Mouse (Mus musculus): ENCODE results near the gene Pepd. TPM values are rescaled to one million over a fixed set of nuclear protein-coding genes. Genes with fewer than 3 reads are reported as not detected.

The Pepd gene
- polyA plus RNA-seq, 1 experiment from 2014 or later, result 65.6 TPM

DNA sequence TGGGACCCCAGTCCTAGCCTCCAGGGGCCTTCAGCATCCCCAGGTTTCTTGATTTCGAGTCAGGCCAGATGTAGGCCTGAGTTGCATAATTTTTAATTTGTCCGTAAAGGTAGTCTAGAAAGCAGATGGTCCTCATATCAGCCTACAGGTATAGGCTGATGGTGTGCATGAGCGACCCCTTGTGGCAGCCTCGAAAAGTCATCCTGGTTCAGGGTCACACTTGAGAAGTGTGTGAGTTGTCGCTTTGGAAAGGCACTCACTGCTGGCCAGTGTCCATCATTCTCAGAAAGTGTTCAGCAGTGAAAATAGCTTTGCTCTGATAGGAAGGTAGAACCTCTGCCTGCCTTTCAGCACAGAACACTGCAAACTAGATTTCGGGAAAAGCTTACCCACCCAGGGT, 88.7 kb downstream of the Pepd start:
- no peak for ATAC-seq (ENCODE audit: insufficient number of reproducible peaks, insufficient read depth, low FRiP score, low TSS enrichment, low read depth)
- no peak overlapping the region for H3K4me3 ChIP-seq (replicated peaks)
- WGBS, result 33% methylated on average over 6 of the region's 6 CpGs

DNA sequence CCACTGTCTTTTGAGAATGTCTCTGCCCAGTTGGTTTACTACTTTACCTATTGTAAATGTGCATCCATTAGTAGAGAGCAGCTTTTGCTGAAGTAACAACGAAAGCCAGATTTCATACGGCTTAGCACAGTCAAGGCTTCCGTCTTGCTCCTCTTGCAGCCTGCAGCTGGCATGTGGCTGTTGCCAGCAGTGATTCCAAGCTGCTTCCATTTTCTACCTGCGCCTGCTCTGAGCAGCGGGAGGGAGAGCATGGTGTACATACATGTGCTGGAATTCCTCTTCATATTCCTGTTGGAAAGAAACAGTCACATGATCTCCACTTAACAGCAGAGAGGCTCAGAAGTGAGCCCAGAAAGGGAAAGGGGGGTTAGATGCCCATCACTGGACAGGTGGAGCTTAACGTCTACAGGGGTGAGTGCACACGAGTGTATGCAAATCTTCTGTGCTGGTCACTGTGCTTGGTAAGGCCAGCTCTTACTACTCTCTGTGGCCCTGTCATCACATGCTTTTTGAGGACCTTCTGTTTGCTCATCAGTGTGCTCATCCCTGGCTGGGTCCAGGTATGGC, 91.1 kb downstream of the Pepd start:
- H3K4me2 ChIP-seq, result no peak overlapping the region
- no peak for ATAC-seq (ENCODE audit: insufficient number of reproducible peaks, insufficient read depth, low FRiP score, low TSS enrichment, low read depth)
- H3K27ac ChIP-seq, result no peak overlapping the region
- peaks cover 3% of the 10 kb centered on the region; the same call in 1 of the 2 replicates for H3K27me3 ChIP-seq
- 81% methylated on average over 7 of the region's 7 CpGs for WGBS
- H3K36me3 ChIP-seq, result no peaks in the 10 kb centered on the region
- no peak overlapping the region for H3K4me3 ChIP-seq (replicated peaks)
- no peaks in the 10 kb centered on the region for H3K9me3 ChIP-seq
- peaks cover 6% of the 10 kb centered on the region for H3K4me1 ChIP-seq (replicated peaks)
- no peak overlapping the region for H3K9ac ChIP-seq (replicated peaks)

More for the DNA sequence above, 88.7 kb downstream of the Pepd start:
- Histone ChIP-seq H3K4me2 (no peak overlapping the region), H3K27me3 (peaks cover 3% of the 10 kb centered on the region; the same call in 1 of the 2 replicates), H3K27ac (no peak overlapping the region), H3K36me3 (no peaks in the 10 kb centered on the region), H3K4me1 (replicated peaks) (peaks cover 23% of the 10 kb centered on the region), H3K9me3 (no peaks in the 10 kb centered on the region), H3K9ac (replicated peaks) (no peak overlapping the region)

DNA sequence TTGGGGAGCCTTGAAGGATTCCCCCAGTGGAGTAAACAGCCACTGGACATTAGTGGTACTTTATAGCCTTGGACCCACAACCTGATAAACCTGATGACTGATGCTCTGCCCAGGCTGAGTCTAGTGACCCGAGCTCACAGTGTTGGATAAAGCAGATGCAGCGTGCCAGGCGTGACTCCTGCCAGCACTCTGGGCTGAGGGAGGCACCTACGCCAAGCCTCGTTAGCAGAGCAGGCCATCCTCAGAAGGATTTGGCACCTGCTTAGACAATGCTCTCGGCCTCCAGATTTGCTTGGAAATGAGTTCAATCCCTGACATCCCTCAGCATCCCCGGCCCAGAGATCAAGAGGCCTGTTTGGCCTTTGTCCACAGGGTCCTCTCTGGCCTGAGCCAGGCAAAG, 94.5 kb downstream of the Pepd start:
- Histone ChIP-seq H3K27ac (no peak overlapping the region), H3K4me2 (no peak overlapping the region), H3K9me3 (no peaks in the 10 kb centered on the region), H3K4me3 (replicated peaks) (no peak overlapping the region), H3K4me1 (replicated peaks) (peaks cover 16% of the 10 kb centered on the region), H3K9ac (replicated peaks) (no peak overlapping the region), H3K36me3 (no peaks in the 10 kb centered on the region), H3K27me3 (no peaks in the 10 kb centered on the region)
- no peak for ATAC-seq (ENCODE audit: insufficient number of reproducible peaks, insufficient read depth, low FRiP score, low TSS enrichment, low read depth)
- 91% methylated on average over 7 of the region's 7 CpGs for WGBS

DNA sequence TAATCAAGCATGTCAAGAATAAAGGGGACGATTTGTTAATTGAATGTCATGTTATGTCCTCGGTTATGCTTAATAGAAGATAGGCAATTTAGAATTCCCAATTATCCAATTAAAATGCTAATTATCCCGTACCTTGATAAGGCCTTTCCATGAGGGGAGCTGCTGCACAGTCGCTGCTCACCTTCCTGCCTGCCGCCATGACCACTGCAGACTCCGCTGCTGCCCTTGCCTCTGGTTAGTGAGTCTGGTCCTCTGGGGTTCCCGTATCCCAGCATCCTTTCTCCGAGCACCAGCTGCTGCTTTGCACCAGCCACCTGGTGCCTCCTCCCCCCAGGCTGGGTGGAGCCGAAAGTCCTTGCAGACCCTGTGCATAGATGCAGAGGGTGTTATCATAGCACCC, 101.0 kb downstream of the Pepd start:
- WGBS, result 73% methylated on average over 9 of the region's 9 CpGs
- no peak overlapping the region for H3K4me3 ChIP-seq (replicated peaks)
- no peaks in the 10 kb centered on the region for H3K27me3 ChIP-seq
- no peak overlapping the region for H3K27ac ChIP-seq
- H3K4me1 ChIP-seq (replicated peaks), result peaks cover 16% of the 10 kb centered on the region
- no peak overlapping the region for H3K4me2 ChIP-seq
- H3K36me3 ChIP-seq, result no peaks in the 10 kb centered on the region
- H3K9ac ChIP-seq (replicated peaks), result no peak overlapping the region
- no peaks in the 10 kb centered on the region for H3K9me3 ChIP-seq
- ATAC-seq (ENCODE audit: insufficient number of reproducible peaks, insufficient read depth, low FRiP score, low TSS enrichment, low read depth), result no peak

- Histone ChIP-seq H3K4me2 (no peak overlapping the region), H3K27ac (no peak overlapping the region), H3K4me3 (replicated peaks) (no peak overlapping the region), H3K9me3 (no peaks in the 10 kb centered on the region), H3K36me3 (no peaks in the 10 kb centered on the region; the same call in 1 of the 2 replicates), H3K4me1 (replicated peaks) (peaks cover 12% of the 10 kb centered on the region), H3K27me3 (no peaks in the 10 kb centered on the region), H3K9ac (replicated peaks) (no peak overlapping the region)
- 82% methylated on average over 2 of the region's 2 CpGs for WGBS
- no peak for ATAC-seq (ENCODE audit: insufficient number of reproducible peaks, insufficient read depth, low FRiP score, low TSS enrichment, low read depth)
These were observed 103.1 kb downstream of the Pepd start for GRCm38 (mm10) chr7:35015252-35015651.

DNA sequence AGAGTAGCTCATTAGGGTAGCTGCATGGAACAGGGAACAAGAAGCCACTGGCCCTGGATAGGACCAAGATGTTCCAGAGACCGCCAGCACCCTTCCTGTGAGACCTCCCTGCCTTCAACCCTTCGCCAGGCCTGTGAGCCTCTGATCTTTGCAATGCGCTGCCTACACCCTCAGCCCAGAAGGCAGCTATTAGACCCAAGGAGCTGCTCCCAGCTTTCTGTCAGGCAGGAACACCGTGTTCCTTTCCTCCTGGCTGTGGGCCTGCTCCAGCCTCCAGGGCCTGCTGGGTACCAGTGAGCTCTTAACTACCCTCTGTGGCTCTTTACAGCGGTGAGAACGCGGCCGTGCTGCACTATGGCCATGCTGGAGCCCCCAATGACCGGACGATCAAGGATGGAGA, 109.2 kb downstream of the Pepd start:
- no peak for ATAC-seq (ENCODE audit: insufficient number of reproducible peaks, insufficient read depth, low FRiP score, low TSS enrichment, low read depth)
- 90% methylated on average over 10 of the region's 10 CpGs for WGBS

GRCm38 (mm10) chr7:35023251-35023650, 111.1 kb downstream of the Pepd start:
- H3K9me3 ChIP-seq, result no peaks in the 10 kb centered on the region
- WGBS, result 85% methylated on average over 4 of the region's 4 CpGs
- no peak overlapping the region for H3K9ac ChIP-seq (replicated peaks)
- no peak for ATAC-seq (ENCODE audit: insufficient number of reproducible peaks, insufficient read depth, low FRiP score, low TSS enrichment, low read depth)
- peaks cover 26% of the 10 kb centered on the region for H3K36me3 ChIP-seq
- no peak overlapping the region for H3K27ac ChIP-seq
- H3K4me3 ChIP-seq (replicated peaks), result no peak overlapping the region
- peaks cover 4% of the 10 kb centered on the region; the same call in 1 of the 2 replicates for H3K4me1 ChIP-seq (replicated peaks)
- H3K4me2 ChIP-seq, result no peak overlapping the region
- no peaks in the 10 kb centered on the region for H3K27me3 ChIP-seq

More for the DNA sequence above, 109.2 kb downstream of the Pepd start:
- Histone ChIP-seq H3K4me2 (no peak overlapping the region), H3K4me3 (replicated peaks) (no peak overlapping the region), H3K27me3 (no peaks in the 10 kb centered on the region), H3K9ac (replicated peaks) (no peak overlapping the region), H3K9me3 (no peaks in the 10 kb centered on the region), H3K4me1 (replicated peaks) (peaks cover 4% of the 10 kb centered on the region; the same call in 1 of the 2 replicates), H3K27ac (no peak overlapping the region), H3K36me3 (peaks cover 26% of the 10 kb centered on the region)

GRCm38 (mm10) chr7:35024426-35024825, 112.2 kb downstream of the Pepd start:
- peaks cover 30% of the 10 kb centered on the region for H3K36me3 ChIP-seq
- no peak overlapping the region for H3K27ac ChIP-seq
- H3K4me3 ChIP-seq (replicated peaks), result no peak overlapping the region
- H3K4me2 ChIP-seq, result no peak overlapping the region
- 89% methylated on average over 1 of the region's 1 CpGs for WGBS
- H3K27me3 ChIP-seq, result no peaks in the 10 kb centered on the region
- no peak overlapping the region for H3K9ac ChIP-seq (replicated peaks)
- ATAC-seq (ENCODE audit: insufficient number of reproducible peaks, insufficient read depth, low FRiP score, low TSS enrichment, low read depth), result no peak
- H3K4me1 ChIP-seq (replicated peaks), result peaks cover 4% of the 10 kb centered on the region; the same call in 1 of the 2 replicates
- no peaks in the 10 kb centered on the region for H3K9me3 ChIP-seq

DNA sequence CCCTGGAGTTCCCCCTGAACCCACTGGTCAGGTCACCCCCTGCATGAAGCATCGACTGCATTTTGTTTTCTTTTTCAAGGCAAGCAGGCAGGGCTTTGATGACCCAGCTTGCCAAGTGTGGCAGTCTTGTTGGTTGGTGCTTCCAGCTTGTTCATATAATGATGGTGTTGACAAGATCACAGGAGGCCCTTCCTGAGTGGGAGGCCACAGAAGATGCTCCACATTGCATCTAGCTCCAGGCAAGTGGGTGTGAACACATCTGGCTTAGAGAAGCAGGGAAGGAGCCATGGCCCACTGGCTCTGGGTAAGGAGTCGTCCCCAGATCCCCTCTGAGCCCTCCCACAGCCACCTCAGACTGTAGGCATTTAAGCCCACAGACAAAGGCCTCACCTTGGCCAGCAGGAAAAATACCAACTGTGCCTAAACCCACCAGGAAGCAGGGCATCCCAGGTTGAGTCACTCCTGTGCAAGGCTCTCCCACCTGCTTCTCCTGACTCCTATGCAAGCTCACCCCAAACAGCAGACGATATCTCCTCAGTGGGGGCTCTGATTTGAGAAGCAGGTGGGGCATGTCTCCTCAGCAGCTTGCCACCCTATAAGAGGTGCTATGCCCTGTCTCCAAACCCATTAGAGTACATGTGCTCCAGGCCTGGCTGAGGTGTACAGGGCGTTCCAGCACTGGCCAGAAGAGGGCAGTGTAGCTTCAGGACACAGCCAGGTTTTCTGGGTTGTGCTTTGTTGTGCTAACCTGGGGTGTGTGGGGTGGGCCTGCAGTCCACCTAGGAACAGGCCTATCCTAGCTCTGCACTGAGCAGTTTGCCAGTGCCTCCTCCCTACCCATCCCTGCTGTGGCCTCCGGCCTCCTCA, 113.5 kb downstream of the Pepd start:
- no peak overlapping the region for H3K27ac ChIP-seq
- H3K9me3 ChIP-seq, result no peaks in the 10 kb centered on the region
- WGBS, result 49% methylated on average over 5 of the region's 5 CpGs
- H3K4me3 ChIP-seq (replicated peaks), result no peak overlapping the region
- H3K4me2 ChIP-seq, result no peak overlapping the region
- ATAC-seq (ENCODE audit: insufficient number of reproducible peaks, insufficient read depth, low FRiP score, low TSS enrichment, low read depth), result peak; percentile 44; the same call in 1 of the 2 replicates
- H3K36me3 ChIP-seq, result peaks cover 35% of the 10 kb centered on the region
- H3K27me3 ChIP-seq, result no peaks in the 10 kb centered on the region
- peaks cover 4% of the 10 kb centered on the region; the same call in 1 of the 2 replicates for H3K4me1 ChIP-seq (replicated peaks)
- no peak overlapping the region for H3K9ac ChIP-seq (replicated peaks)

GRCm38 (mm10) chr7:35026276-35026630, 114.1 kb downstream of the Pepd start:
- no peak overlapping the region for H3K9ac ChIP-seq (replicated peaks)
- H3K27ac ChIP-seq, result 0 out of 2 replicates have a peak overlapping the region, but pooled peaks have one; percentile 12
- peaks cover 36% of the 10 kb centered on the region for H3K36me3 ChIP-seq
- H3K4me3 ChIP-seq (replicated peaks), result no peak overlapping the region
- no peaks in the 10 kb centered on the region for H3K9me3 ChIP-seq
- peaks cover 4% of the 10 kb centered on the region; the same call in 1 of the 2 replicates for H3K4me1 ChIP-seq (replicated peaks)
- no peaks in the 10 kb centered on the region for H3K27me3 ChIP-seq
- WGBS, result 75% methylated on average over 4 of the region's 4 CpGs
- ATAC-seq (ENCODE audit: insufficient number of reproducible peaks, insufficient read depth, low FRiP score, low TSS enrichment, low read depth), result no peak
- H3K4me2 ChIP-seq, result no peak overlapping the region

GRCm38 (mm10) chr7:35026838-35027291, 114.7 kb downstream of the Pepd start:
- Histone ChIP-seq H3K4me2 (no peak overlapping the region), H3K4me1 (replicated peaks) (peaks cover 4% of the 10 kb centered on the region; the same call in 1 of the 2 replicates), H3K36me3 (peaks cover 37% of the 10 kb centered on the region), H3K9me3 (no peaks in the 10 kb centered on the region), H3K9ac (replicated peaks) (no peak overlapping the region), H3K27me3 (no peaks in the 10 kb centered on the region), H3K27ac (no peak overlapping the region), H3K4me3 (replicated peaks) (no peak overlapping the region)
- 84% methylated on average over 3 of the region's 3 CpGs for WGBS
- ATAC-seq (ENCODE audit: insufficient number of reproducible peaks, insufficient read depth, low FRiP score, low TSS enrichment, low read depth), result no peak

Data from limb, embryonic 12.5 days (tissue).